Mouse (Mus musculus) stomach, postnatal 0 days (tissue): Measurements from ENCODE around the gene Zfp11. TPM values are rescaled to one million over a fixed set of nuclear protein-coding genes. Genes with fewer than 3 reads are reported as not detected.
"Not testable (repeated sequence)": the region's sequence is repeated elsewhere in the genome, so short reads cannot be mapped to it uniquely, and the experiment has no call there.

ENCODE experiments used
- ATAC-seq: fragments of 200-750 bp; cut with Nextera tagmentation; 2 replicates; pipeline ENCODE4 v1.8.0; 2017; ENCODE audit not compliant: low FRiP score, low TSS enrichment
- DNase-seq: peaks from one replicate; pipeline ENCODE4 v3.0.0-alpha.2; 2016; ENCODE audit warnings: low spot score
- H3K27ac ChIP-seq: fragments of 300-500 bp; sonication (generic); replicated peaks from 2 replicates; pipeline ENCODE4 v1.5.1; 2014; ENCODE audit warnings: mild to moderate bottlenecking, control low read depth
- H3K27me3 ChIP-seq: fragments of 300-500 bp; sonication (generic); 2 replicates; pipeline ENCODE4 v1.6.1; 2014; ENCODE audit warnings: low read length; ENCODE audit not compliant: control insufficient read depth, insufficient read depth
- H3K36me3 ChIP-seq: fragments of 300-500 bp; sonication (generic); 2 replicates; pipeline ENCODE4 v1.6.1; 2014; ENCODE audit warnings: low read length, mixed read lengths; ENCODE audit not compliant: control insufficient read depth, insufficient read depth
- H3K4me1 ChIP-seq: fragments of 300-500 bp; sonication (generic); replicated peaks from 2 replicates; pipeline ENCODE4 v1.6.1; 2014; ENCODE audit warnings: antibody characterized with exemption; ENCODE audit not compliant: control insufficient read depth, insufficient read depth
- H3K4me2 ChIP-seq: fragments of 300-500 bp; sonication (generic); replicated peaks from 2 replicates; pipeline ENCODE4 v1.6.1; 2014; ENCODE audit warnings: low read depth, mild to moderate bottlenecking, control low read depth, moderate library complexity
- H3K4me3 ChIP-seq: fragments of 300-500 bp; sonication (generic); 2 replicates; pipeline ENCODE4 v1.5.1; 2014; ENCODE audit warnings: low read depth, low read length, control low read depth
- H3K9ac ChIP-seq: fragments of 300-500 bp; sonication (generic); 2 replicates; pipeline ENCODE4 v1.6.1; 2014; ENCODE audit warnings: mild to moderate bottlenecking, low read length, control low read depth, mixed read lengths
- H3K9me3 ChIP-seq: fragments of 300-500 bp; sonication (generic); 2 replicates; pipeline ENCODE4 v1.6.1; 2016; ENCODE audit warnings: low read length; ENCODE audit not compliant: control insufficient read depth
- CTCF ChIP-seq: IDR thresholded peaks from 2 replicates; pipeline ENCODE4 v1.5.1; 2016; ENCODE audit warnings: antibody characterized with exemption, low read depth, mild to moderate bottlenecking, moderate library complexity
- EP300 ChIP-seq: optimal IDR thresholded peaks from 2 replicates; pipeline ENCODE3; 2016; ENCODE audit warnings: antibody characterized with exemption
- WGBS: fragments of 180-500 bp; shearing (Covaris S2); extraction: QIAGEN DNeasy Blood & Tissue Kit; methylation state at CpG from one replicate; pipeline ENCODE4 v1.1.7; 2014; 5-methylcytosine and 5-hydroxymethylcytosine counted together
- polyA plus RNA-seq: library from polyadenylated mRNA; unstranded; fragments of >200 nt; fragmentation: Nextera tagmentation; extraction: Ambion mirVana; gene quantifications from 2 replicates; pipeline ENCODE4 v1.2.1, GENCODE M21; 2015

Gene Zfp11
- polyA plus RNA-seq, 1 experiment from 2014 or later: 0.98 TPM

DNA sequence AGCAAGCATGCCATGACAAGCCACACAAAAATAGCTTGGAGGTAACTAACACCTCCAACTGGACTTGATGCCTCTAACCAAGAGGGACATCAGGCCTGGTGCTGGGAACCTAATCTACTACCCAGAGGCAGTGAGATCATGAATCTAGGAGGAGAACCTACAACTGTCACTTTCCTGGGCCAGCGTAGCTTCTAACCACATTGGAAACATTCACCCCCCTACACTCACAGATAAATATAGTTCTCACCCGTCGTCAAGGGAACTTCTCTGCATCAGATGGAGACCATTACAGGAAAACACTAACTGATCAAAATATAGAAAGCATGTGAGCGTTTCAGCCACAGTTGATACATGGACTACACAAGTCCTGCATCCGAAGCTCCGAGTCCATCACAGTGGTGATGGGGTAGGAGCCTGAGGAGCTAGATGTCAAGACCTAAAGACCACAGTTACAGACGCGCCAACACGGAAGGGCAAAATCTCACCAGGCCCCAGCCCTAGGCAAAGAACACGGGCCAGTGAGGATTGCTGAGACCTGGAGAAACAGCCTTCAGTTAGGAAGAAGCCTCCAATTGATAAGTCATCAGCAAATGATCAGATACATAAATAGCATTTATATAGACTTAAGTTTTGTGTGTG is 3.5 kb downstream of the Zfp11 start:
- no peak for DNase-seq

GRCm38 (mm10) chr5:129664090-129664489 is 5.8 kb downstream of the Zfp11 start:
- no peaks in the 10 kb centered on the region for H3K9me3 ChIP-seq
- H3K27me3 ChIP-seq: no peaks in the 10 kb centered on the region
- peaks cover 3% of the 10 kb centered on the region; the same call in 1 of the 2 replicates for H3K36me3 ChIP-seq
- no peak overlapping the region for H3K4me2 ChIP-seq
- TF ChIP-seq EP300 (no peak), CTCF (no peak)
- no peak overlapping the region for H3K27ac ChIP-seq
- no peak for ATAC-seq
- 0 out of 2 replicates have a peak, but pooled peaks cover under 1% of the 10 kb centered on the region for H3K4me1 ChIP-seq
- no peak for DNase-seq
- H3K4me3 ChIP-seq: no peak overlapping the region
- H3K9ac ChIP-seq: no peak overlapping the region
- 80% methylated on average over 5 of the region's 5 CpGs for WGBS

More for the DNA sequence above, 3.5 kb downstream of the Zfp11 start:
- Histone ChIP-seq H3K4me3 (no peak overlapping the region), H3K27ac (no peak overlapping the region), H3K36me3 (no peaks in the 10 kb centered on the region), H3K9me3 (no peaks in the 10 kb centered on the region), H3K4me2 (no peak overlapping the region), H3K4me1 (0 out of 2 replicates have a peak, but pooled peaks cover 2% of the 10 kb centered on the region), H3K27me3 (no peaks in the 10 kb centered on the region), H3K9ac (no peak overlapping the region)
- no peak for ATAC-seq
- 90% methylated on average over 10 of the region's 10 CpGs for WGBS
- no peak for TF ChIP-seq CTCF
- TF ChIP-seq EP300: no peak

DNA sequence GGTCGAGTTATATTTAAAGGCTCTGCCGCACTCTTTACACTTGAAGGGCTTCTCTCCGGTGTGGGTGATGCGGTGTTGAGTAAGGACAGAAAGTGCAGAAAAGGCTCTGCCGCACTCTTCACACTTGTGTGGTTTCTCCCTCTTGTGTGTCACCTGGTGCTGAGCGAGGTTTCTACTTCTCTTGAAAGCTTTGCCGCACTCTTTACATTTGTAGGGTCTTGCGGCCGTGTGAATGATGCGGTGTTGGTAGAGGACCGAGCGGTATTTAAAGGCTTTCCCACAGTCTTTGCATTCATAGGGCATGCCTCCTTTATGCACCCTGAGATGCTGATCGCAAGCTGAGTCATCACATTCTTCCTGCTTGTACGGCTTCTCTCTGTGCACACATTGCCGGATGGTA is 12.0 kb downstream of the Zfp11 start:
- DNase-seq (no peak), ATAC-seq (no peak)
- no peak overlapping the region for H3K27ac ChIP-seq
- H3K4me1 ChIP-seq: no peaks in the 10 kb centered on the region
- 89% methylated on average over 15 of the region's 15 CpGs for WGBS
- no peak for TF ChIP-seq EP300
- TF ChIP-seq CTCF: no peak
- no peaks in the 10 kb centered on the region for H3K9me3 ChIP-seq
- no peak overlapping the region for H3K9ac ChIP-seq
- H3K36me3 ChIP-seq: peaks cover 18% of the 10 kb centered on the region
- H3K27me3 ChIP-seq: no peaks in the 10 kb centered on the region
- H3K4me3 ChIP-seq: no peak overlapping the region
- no peak overlapping the region for H3K4me2 ChIP-seq

- Histone ChIP-seq H3K4me2 (no peak overlapping the region), H3K27ac (no peak overlapping the region), H3K4me1 (no peaks in the 10 kb centered on the region), H3K36me3 (peaks cover 18% of the 10 kb centered on the region), H3K27me3 (no peaks in the 10 kb centered on the region), H3K4me3 (no peak overlapping the region), H3K9ac (no peak overlapping the region), H3K9me3 (no peaks in the 10 kb centered on the region)
- TF ChIP-seq CTCF (no peak), EP300 (no peak)
- DNase-seq (no peak), ATAC-seq (no peak)
- 97% methylated on average over 10 of the region's 10 CpGs for WGBS
Observed at GRCm38 (mm10) chr5:129657016-129657415, 12.9 kb downstream of the Zfp11 start.

GRCm38 (mm10) chr5:129650858-129651257 is 19.0 kb downstream of the Zfp11 start:
- Histone ChIP-seq H3K9ac (no peak overlapping the region), H3K27me3 (no peaks in the 10 kb centered on the region), H3K36me3 (no peaks in the 10 kb centered on the region; the same call in 1 of the 2 replicates), H3K27ac (no peak overlapping the region), H3K4me2 (no peak overlapping the region), H3K9me3 (no peaks in the 10 kb centered on the region), H3K4me1 (no peaks in the 10 kb centered on the region), H3K4me3 (no peak overlapping the region)
- 93% methylated on average over 5 of the region's 5 CpGs for WGBS
- DNase-seq (no peak), ATAC-seq (no peak)
- TF ChIP-seq CTCF (no peak), EP300 (no peak)

GRCm38 (mm10) chr5:129632270-129633250 is 37.3 kb downstream of the Zfp11 start:
- H3K4me2 ChIP-seq, H3K4me1 ChIP-seq, DNase-seq, H3K27ac ChIP-seq, H3K27me3 ChIP-seq, H3K36me3 ChIP-seq, ATAC-seq, H3K4me3 ChIP-seq, H3K9ac ChIP-seq, H3K9me3 ChIP-seq: not testable (repeated sequence)
- 82% methylated on average over 2 of the region's 2 CpGs for WGBS

GRCm38 (mm10) chr5:129626586-129626985 is 43.3 kb downstream of the Zfp11 start:
- H3K36me3 ChIP-seq, H3K27ac ChIP-seq, DNase-seq, H3K4me2 ChIP-seq, H3K9ac ChIP-seq, ATAC-seq, H3K9me3 ChIP-seq, H3K27me3 ChIP-seq, H3K4me1 ChIP-seq, H3K4me3 ChIP-seq: not testable (repeated sequence)
- WGBS: 66% methylated on average over 4 of the region's 4 CpGs
